Mouse (Mus musculus) ES-Bruce4 (cell line): ENCODE measurements around the gene Glipr1.

Experiments used
- CTCF ChIP-seq: IDR thresholded peaks from one replicate; pipeline ENCODE4 v1.8.1; 2011; ENCODE audit warnings: low read depth, low read length
- EP300 ChIP-seq: IDR thresholded peaks from 2 replicates; pipeline ENCODE4 v1.6.1; 2011; ENCODE audit warnings: low read depth, low read length; ENCODE audit not compliant: insufficient read depth
- POLR2A ChIP-seq: IDR thresholded peaks from one replicate; pipeline ENCODE4 v1.8.1; 2011; ENCODE audit warnings: low read length; ENCODE audit not compliant: insufficient read depth

DNA sequence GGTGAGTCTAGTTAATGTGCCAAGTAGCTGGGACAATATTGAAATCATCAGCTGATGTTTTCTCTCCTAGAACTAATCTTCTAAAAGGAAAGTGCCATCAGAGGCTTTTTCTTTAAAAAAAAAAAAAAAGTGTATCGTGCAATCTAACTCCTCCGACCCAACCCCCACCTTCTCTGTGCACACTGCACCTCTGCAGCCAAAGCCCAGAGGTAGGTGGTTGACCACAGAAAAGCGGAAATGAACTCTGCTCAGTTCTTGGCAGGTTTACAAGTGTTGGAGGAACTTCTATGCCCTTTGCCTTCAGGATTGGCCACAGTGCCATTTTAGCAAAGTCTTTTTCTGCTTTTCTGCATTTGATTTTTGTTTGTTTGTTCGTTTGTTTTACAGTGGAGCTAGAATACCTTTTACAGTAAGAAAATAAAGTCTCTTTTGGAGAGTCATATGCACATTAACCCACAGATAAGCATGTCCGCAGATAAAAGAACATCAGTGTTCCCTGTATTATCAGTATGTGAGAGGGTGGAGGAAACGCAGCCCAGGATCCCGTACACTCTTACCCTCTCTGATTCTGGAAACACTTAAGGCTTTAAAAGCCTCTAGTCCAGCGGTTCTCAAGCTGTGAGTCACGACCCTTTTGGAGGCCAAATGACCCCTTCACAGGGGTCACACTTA lies at the start of gene Glipr1:
- TF ChIP-seq CTCF (no peak), POLR2A (no peak), EP300 (no peak)
